Mouse (Mus musculus) erythroblast, embryonic 14.5 days (primary cell): Measurements from ENCODE around the gene Olfml1. TPM values are rescaled to one million over a fixed set of nuclear protein-coding genes. Genes with fewer than 3 reads are reported as not detected.

Experiments used
- H3K27me3 ChIP-seq: 2 replicates; pipeline ENCODE4 v1.6.1; 2012; ENCODE audit warnings: inconsistent platforms; ENCODE audit not compliant: control insufficient read depth
- H3K36me3 ChIP-seq: 2 replicates; pipeline ENCODE4 v1.6.1; 2012; ENCODE audit warnings: mild to moderate bottlenecking, inconsistent platforms; ENCODE audit not compliant: control insufficient read depth
- H3K4me1 ChIP-seq: 2 replicates; pipeline ENCODE4 v1.6.1; 2012; ENCODE audit warnings: inconsistent platforms; ENCODE audit not compliant: control insufficient read depth
- H3K4me3 ChIP-seq: replicated peaks from 2 replicates; pipeline ENCODE3; 2012; ENCODE audit warnings: moderate library complexity, mild to moderate bottlenecking, inconsistent platforms
- H3K9me3 ChIP-seq: 2 replicates; pipeline ENCODE4 v1.6.1; 2012; ENCODE audit warnings: low read length, inconsistent platforms, mixed read lengths; ENCODE audit not compliant: control insufficient read depth
- GATA1 ChIP-seq: IDR thresholded peaks from 2 replicates; pipeline ENCODE4 v1.6.1; 2012; ENCODE audit warnings: low read length, inconsistent platforms, mixed read lengths
- TAL1 ChIP-seq: IDR thresholded peaks from 3 replicates; pipeline ENCODE4 v1.6.1; 2012; ENCODE audit warnings: low read length, inconsistent platforms, mixed read lengths
- polyA plus RNA-seq: library from polyadenylated mRNA; stranded (reverse); fragments of >175 nt; gene quantifications from 2 replicates; pipeline ENCODE4 v1.2.3, GENCODE M21; 2012

Olfml1 gene
- polyA plus RNA-seq, 1 experiment: not detected

GRCm38 (mm10) chr7:107625781-107626180 is 58.5 kb downstream of the Olfml1 start:
- no peak overlapping the region for H3K4me3 ChIP-seq
- no peaks in the 10 kb centered on the region for H3K36me3 ChIP-seq
- H3K9me3 ChIP-seq: no peaks in the 10 kb centered on the region
- H3K4me1 ChIP-seq: no peaks in the 10 kb centered on the region
- TF ChIP-seq TAL1: no peak
- TF ChIP-seq GATA1: no peak
- no peaks in the 10 kb centered on the region for H3K27me3 ChIP-seq

GRCm38 (mm10) chr7:107628383-107628782 is 61.1 kb downstream of the Olfml1 start:
- Histone ChIP-seq H3K4me3 (no peak overlapping the region), H3K4me1 (no peaks in the 10 kb centered on the region), H3K27me3 (no peaks in the 10 kb centered on the region), H3K9me3 (no peaks in the 10 kb centered on the region; the same call in 1 of the 2 replicates), H3K36me3 (no peaks in the 10 kb centered on the region)
- TF ChIP-seq TAL1 (no peak), GATA1 (no peak)

- Histone ChIP-seq H3K4me3 (no peak overlapping the region), H3K9me3 (no peaks in the 10 kb centered on the region; the same call in 1 of the 2 replicates), H3K36me3 (no peaks in the 10 kb centered on the region), H3K4me1 (no peaks in the 10 kb centered on the region), H3K27me3 (no peaks in the 10 kb centered on the region)
- TF ChIP-seq GATA1 (no peak), TAL1 (no peak)
These were observed 66.0 kb downstream of the Olfml1 start for GRCm38 (mm10) chr7:107633201-107633600.

GRCm38 (mm10) chr7:107637398-107637797 is 70.2 kb downstream of the Olfml1 start:
- H3K36me3 ChIP-seq: no peaks in the 10 kb centered on the region
- no peak for TF ChIP-seq TAL1
- TF ChIP-seq GATA1: no peak
- H3K4me1 ChIP-seq: no peaks in the 10 kb centered on the region
- no peak overlapping the region for H3K4me3 ChIP-seq
- no peaks in the 10 kb centered on the region for H3K27me3 ChIP-seq
- no peaks in the 10 kb centered on the region; the same call in 1 of the 2 replicates for H3K9me3 ChIP-seq

GRCm38 (mm10) chr7:107638026-107638425 is 70.8 kb downstream of the Olfml1 start:
- TF ChIP-seq TAL1: no peak
- no peak for TF ChIP-seq GATA1
- Histone ChIP-seq H3K36me3 (no peaks in the 10 kb centered on the region), H3K4me3 (no peak overlapping the region), H3K9me3 (no peaks in the 10 kb centered on the region; the same call in 1 of the 2 replicates), H3K27me3 (no peaks in the 10 kb centered on the region), H3K4me1 (no peaks in the 10 kb centered on the region)

Other genes starting within 250 kb of the Olfml1 start
- gene Syt9, start 196.7 kb upstream of the Olfml1 start, polyA plus RNA-seq: 0.01 TPM in 1 of 2 replicates, not detected in the other
- 0.01 TPM in 1 of 2 replicates, not detected in the other for gene Ppfibp2, start 27.8 kb downstream of the Olfml1 start, polyA plus RNA-seq
- not detected in 2 replicates for gene 5330417H12Rik, start 57.7 kb downstream of the Olfml1 start, polyA plus RNA-seq
- gene Cyb5r2, start 190.6 kb downstream of the Olfml1 start, polyA plus RNA-seq: 0.02 TPM in 1 of 2 replicates, not detected in the other
- not detected in 2 replicates for gene Ovch2, start 233.8 kb downstream of the Olfml1 start, polyA plus RNA-seq
- not detected in 2 replicates for gene Olfr467, start 244.8 kb downstream of the Olfml1 start, polyA plus RNA-seq